Mouse (Mus musculus): ENCODE data around the gene Rgl2. TPM values are rescaled to one million over a fixed set of nuclear protein-coding genes. Genes with fewer than 3 reads are reported as not detected.
A peak's percentile ranks its signal among the peaks of the same experiment; 100 is the strongest.

Rgl2 gene
- polyA plus RNA-seq, 1 experiment from 2014 or later = 44.7 TPM

DNA sequence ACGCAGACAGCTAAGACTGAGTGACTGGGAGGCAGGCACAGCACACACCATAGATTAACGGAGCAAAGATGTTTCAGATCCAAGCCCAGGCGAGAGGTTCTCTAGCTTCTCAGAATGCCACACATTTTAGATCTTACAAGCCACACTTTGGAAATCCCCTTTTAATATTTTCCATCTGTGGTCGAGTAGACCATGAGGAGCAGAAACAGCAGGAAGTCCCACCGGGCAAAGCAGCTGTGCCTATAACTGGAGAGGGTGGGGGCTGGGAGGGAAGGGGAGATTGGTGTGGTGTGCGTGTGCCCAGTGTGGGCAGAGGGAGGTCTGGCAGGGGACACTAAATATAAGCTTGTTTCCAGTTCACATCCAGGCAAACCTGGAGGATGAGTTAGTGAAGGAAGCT lies 28.1 kb downstream of the Rgl2 start:
- H3K4me3 ChIP-seq (replicated peaks; ENCODE audit: low read length) = no peak overlapping the region
- 88% methylated on average over 6 of the region's 6 CpGs for WGBS
- no peak for ATAC-seq (ENCODE audit: insufficient read depth, low FRiP score)

DNA sequence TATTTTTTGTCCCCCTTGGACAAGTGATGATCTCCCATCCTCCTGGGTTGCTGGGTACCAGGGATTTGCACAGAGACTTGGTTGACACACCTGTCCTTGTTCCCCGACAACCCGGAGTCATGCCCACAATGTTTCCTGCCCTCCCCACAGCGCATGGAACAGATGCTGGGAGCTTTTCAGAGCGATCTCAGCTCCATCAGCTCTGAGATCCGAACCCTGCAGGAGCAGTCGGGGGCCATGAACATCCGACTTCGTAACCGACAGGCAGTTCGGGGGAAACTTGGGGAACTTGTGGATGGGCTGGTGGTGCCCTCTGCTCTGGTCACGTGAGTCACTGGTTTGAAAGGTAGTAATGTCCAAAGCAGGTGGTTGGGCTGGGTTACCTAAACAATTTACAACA lies 29.1 kb downstream of the Rgl2 start:
- Histone ChIP-seq H3K9ac (ENCODE audit: low read length) (no peak overlapping the region; the same call in 1 of the 2 replicates), H3K9me3 (replicated peaks; ENCODE audit: control insufficient read depth, low read length) (no peaks in the 10 kb centered on the region), H3K27ac (ENCODE audit: low read length) (no peak overlapping the region), H3K36me3 (ENCODE audit: control insufficient read depth, insufficient read depth, low read length) (0 out of 2 replicates have a peak, but pooled peaks cover 15% of the 10 kb centered on the region), H3K27me3 (ENCODE audit: control insufficient read depth, insufficient read depth, low read length) (no peaks in the 10 kb centered on the region), H3K4me3 (replicated peaks; ENCODE audit: low read length) (no peak overlapping the region), H3K4me1 (ENCODE audit: control insufficient read depth, insufficient read depth, low read length) (peaks cover 16% of the 10 kb centered on the region), H3K4me2 (ENCODE audit: low read depth, low read length) (no peak overlapping the region)
- WGBS = 91% methylated on average over 11 of the region's 11 CpGs
- no peak for ATAC-seq (ENCODE audit: insufficient read depth, low FRiP score)

More for the DNA sequence above, 28.1 kb downstream of the Rgl2 start:
- Histone ChIP-seq H3K9ac (ENCODE audit: low read length) (no peak overlapping the region), H3K27ac (ENCODE audit: low read length) (no peak overlapping the region), H3K36me3 (ENCODE audit: control insufficient read depth, insufficient read depth, low read length) (peaks cover 12% of the 10 kb centered on the region; the same call in 1 of the 2 replicates), H3K4me2 (ENCODE audit: low read depth, low read length) (no peak overlapping the region), H3K27me3 (ENCODE audit: control insufficient read depth, insufficient read depth, low read length) (no peaks in the 10 kb centered on the region), H3K9me3 (replicated peaks; ENCODE audit: control insufficient read depth, low read length) (no peaks in the 10 kb centered on the region), H3K4me1 (ENCODE audit: control insufficient read depth, insufficient read depth, low read length) (peaks cover 26% of the 10 kb centered on the region)

DNA sequence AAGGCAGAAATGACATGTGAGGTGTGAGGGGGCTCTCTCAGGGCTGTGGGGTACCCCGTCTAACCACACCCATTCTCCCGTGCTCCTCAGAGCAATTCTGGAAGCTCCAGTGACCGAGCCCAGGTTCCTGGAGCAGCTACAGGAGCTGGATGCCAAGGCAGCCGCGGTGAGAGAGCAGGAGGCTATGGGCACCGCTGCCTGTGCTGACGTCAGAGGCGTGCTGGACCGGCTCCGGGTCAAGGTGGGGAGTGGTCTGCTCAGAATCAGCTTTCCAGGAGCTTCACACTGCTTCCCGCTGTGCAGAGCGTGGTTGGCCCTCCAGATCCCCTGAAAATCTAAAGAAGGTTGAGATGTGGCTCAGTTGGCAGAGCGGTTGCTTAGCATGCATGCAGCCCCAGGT lies 29.8 kb downstream of the Rgl2 start:
- Histone ChIP-seq H3K4me1 (ENCODE audit: control insufficient read depth, insufficient read depth, low read length) (peaks cover 10% of the 10 kb centered on the region), H3K27ac (ENCODE audit: low read length) (no peak overlapping the region), H3K27me3 (ENCODE audit: control insufficient read depth, insufficient read depth, low read length) (no peaks in the 10 kb centered on the region), H3K36me3 (ENCODE audit: control insufficient read depth, insufficient read depth, low read length) (0 out of 2 replicates have a peak, but pooled peaks cover 15% of the 10 kb centered on the region), H3K4me2 (ENCODE audit: low read depth, low read length) (no peak overlapping the region), H3K9ac (ENCODE audit: low read length) (no peak overlapping the region), H3K4me3 (replicated peaks; ENCODE audit: low read length) (no peak overlapping the region), H3K9me3 (replicated peaks; ENCODE audit: control insufficient read depth, low read length) (no peaks in the 10 kb centered on the region)
- WGBS = 96% methylated on average over 13 of the region's 13 CpGs
- no peak for ATAC-seq (ENCODE audit: insufficient read depth, low FRiP score)

DNA sequence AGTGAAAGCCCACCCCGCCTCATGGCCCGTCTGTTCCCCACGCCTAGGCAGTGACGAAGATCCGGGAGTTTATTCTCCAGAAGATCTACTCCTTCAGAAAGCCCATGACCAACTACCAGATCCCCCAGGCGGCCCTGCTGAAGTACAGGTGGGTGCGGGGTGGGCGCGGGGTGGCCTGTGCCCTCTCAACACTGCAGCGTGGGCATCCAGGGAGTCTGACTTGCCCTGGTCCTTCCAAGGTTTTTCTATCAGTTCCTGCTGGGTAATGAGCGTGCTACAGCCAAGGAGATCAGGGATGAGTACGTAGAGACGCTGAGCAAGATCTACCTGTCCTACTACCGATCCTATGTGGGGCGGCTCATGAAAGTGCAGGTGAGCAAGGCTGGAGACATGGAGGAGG lies 30.6 kb downstream of the Rgl2 start:
- no peak overlapping the region for H3K4me2 ChIP-seq (ENCODE audit: low read depth, low read length)
- H3K27me3 ChIP-seq (ENCODE audit: control insufficient read depth, insufficient read depth, low read length) = no peaks in the 10 kb centered on the region
- H3K27ac ChIP-seq (ENCODE audit: low read length) = no peak overlapping the region
- no peak overlapping the region for H3K4me3 ChIP-seq (replicated peaks; ENCODE audit: low read length)
- H3K9ac ChIP-seq (ENCODE audit: low read length) = no peak overlapping the region
- H3K36me3 ChIP-seq (ENCODE audit: control insufficient read depth, insufficient read depth, low read length) = 0 out of 2 replicates have a peak, but pooled peaks cover 15% of the 10 kb centered on the region
- 92% methylated on average over 15 of the region's 15 CpGs for WGBS
- peaks cover 5% of the 10 kb centered on the region for H3K4me1 ChIP-seq (ENCODE audit: control insufficient read depth, insufficient read depth, low read length)
- ATAC-seq (ENCODE audit: insufficient read depth, low FRiP score) = no peak
- H3K9me3 ChIP-seq (replicated peaks; ENCODE audit: control insufficient read depth, low read length) = no peaks in the 10 kb centered on the region

DNA sequence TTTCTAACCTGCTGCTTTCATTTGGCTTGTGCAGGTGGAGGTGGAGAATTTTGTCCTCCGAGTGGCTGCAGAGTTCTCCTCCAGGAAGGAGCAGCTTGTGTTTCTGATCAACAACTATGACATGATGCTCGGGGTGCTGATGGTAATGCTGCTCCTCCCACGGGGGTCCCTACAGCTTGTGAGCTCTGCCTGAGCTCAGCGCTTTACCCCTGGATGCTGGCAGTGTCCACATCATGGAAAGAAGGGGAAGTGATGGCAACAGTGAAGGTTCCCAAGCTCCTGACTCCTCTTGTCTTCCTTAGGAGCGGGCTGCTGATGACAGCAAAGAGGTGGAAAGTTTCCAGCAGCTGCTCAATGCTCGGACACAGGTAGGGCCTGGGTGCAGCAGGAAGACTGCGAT lies 33.5 kb downstream of the Rgl2 start:
- no peaks in the 10 kb centered on the region for H3K27me3 ChIP-seq (ENCODE audit: control insufficient read depth, insufficient read depth, low read length)
- 89% methylated on average over 7 of the region's 7 CpGs for WGBS
- H3K9me3 ChIP-seq (replicated peaks; ENCODE audit: control insufficient read depth, low read length) = no peaks in the 10 kb centered on the region
- H3K36me3 ChIP-seq (ENCODE audit: control insufficient read depth, insufficient read depth, low read length) = 0 out of 2 replicates have a peak, but pooled peaks cover 15% of the 10 kb centered on the region
- H3K9ac ChIP-seq (ENCODE audit: low read length) = no peak overlapping the region
- H3K4me3 ChIP-seq (replicated peaks; ENCODE audit: low read length) = no peak overlapping the region
- H3K27ac ChIP-seq (ENCODE audit: low read length) = no peak overlapping the region
- H3K4me1 ChIP-seq (ENCODE audit: control insufficient read depth, insufficient read depth, low read length) = no peaks in the 10 kb centered on the region
- no peak overlapping the region for H3K4me2 ChIP-seq (ENCODE audit: low read depth, low read length)
- no peak for ATAC-seq (ENCODE audit: insufficient read depth, low FRiP score)

DNA sequence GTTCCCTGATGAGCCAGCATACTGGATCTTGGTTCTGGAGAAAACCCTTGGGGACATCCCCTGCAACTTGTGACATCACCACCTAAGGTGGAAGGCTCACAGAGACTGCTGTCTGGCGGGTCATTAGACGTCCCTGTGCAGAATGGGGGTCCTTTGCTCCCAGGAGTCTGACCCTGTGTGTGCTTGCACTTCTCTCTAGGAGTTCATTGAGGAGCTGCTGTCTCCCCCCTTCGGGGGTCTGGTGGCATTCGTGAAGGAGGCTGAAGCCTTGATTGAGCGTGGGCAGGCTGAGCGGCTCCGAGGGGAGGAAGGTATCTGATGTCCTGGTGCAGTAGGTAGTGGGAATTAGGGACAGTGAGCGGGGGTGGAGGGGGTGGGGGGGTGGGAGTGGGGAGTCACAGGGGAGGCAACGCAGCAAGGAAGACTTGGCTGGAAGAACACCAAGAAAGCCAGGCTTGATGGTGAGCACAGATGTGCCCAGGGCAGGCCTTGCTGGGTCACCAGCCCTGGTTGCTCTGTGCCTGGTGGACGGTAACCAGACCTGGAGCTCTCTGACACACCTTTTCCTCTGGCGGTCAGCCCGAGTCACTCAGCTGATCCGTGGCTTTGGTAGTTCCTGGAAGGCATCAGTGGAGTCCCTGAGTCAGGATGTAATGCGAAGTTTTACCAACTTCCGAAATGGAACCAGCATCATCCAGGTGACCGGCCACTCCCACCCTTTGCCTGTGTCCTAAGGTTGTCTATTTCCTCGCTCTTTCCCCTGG lies 35.9 kb downstream of the Rgl2 start:
- H3K27ac ChIP-seq (ENCODE audit: low read length) = no peak overlapping the region
- no peaks in the 10 kb centered on the region for H3K9me3 ChIP-seq (replicated peaks; ENCODE audit: control insufficient read depth, low read length)
- no peak overlapping the region for H3K9ac ChIP-seq (ENCODE audit: low read length)
- no peaks in the 10 kb centered on the region for H3K27me3 ChIP-seq (ENCODE audit: control insufficient read depth, insufficient read depth, low read length)
- 0 out of 2 replicates have a peak, but pooled peaks cover 3% of the 10 kb centered on the region for H3K36me3 ChIP-seq (ENCODE audit: control insufficient read depth, insufficient read depth, low read length)
- H3K4me2 ChIP-seq (ENCODE audit: low read depth, low read length) = no peak overlapping the region
- no peak for ATAC-seq (ENCODE audit: insufficient read depth, low FRiP score)
- WGBS = 93% methylated on average over 17 of the region's 17 CpGs
- no peaks in the 10 kb centered on the region for H3K4me1 ChIP-seq (ENCODE audit: control insufficient read depth, insufficient read depth, low read length)
- no peak overlapping the region for H3K4me3 ChIP-seq (replicated peaks; ENCODE audit: low read length)

DNA sequence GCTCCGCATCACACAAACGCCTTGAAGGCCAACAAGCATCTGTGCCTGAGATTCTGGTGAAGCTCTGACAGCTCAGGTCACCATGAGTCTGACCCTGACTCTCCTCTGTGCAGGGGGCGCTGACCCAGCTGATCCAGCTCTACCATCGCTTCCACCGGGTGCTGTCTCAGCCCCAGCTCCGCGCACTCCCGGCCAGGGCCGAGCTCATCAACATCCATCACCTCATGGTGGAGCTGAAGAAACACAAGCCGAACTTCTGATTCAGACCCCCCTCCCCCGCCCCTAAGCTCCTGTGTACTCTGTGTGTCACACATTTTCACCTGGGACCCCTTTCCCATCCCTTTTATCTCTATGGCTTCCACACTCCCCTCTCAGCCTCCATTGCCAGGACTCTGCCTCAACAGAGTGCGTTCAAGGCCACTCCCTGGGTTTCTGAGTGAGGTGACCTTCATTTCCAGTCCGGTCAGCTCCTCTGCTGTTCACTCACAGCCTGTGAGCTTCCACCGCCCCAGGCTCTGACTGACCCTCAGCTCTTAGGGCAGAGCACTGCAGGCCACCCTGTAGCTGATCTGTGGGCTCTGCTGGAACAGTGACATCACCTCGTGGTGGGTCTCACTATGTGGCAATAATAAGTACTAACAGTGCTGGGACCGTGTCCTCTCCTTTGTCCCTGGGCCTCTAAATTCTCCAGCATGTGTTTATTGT lies 36.7 kb downstream of the Rgl2 start:
- Histone ChIP-seq H3K4me3 (replicated peaks; ENCODE audit: low read length) (no peak overlapping the region), H3K27ac (ENCODE audit: low read length) (no peak overlapping the region), H3K4me1 (ENCODE audit: control insufficient read depth, insufficient read depth, low read length) (no peaks in the 10 kb centered on the region), H3K4me2 (ENCODE audit: low read depth, low read length) (no peak overlapping the region), H3K27me3 (ENCODE audit: control insufficient read depth, insufficient read depth, low read length) (no peaks in the 10 kb centered on the region), H3K9ac (ENCODE audit: low read length) (no peak overlapping the region), H3K9me3 (replicated peaks; ENCODE audit: control insufficient read depth, low read length) (no peaks in the 10 kb centered on the region), H3K36me3 (ENCODE audit: control insufficient read depth, insufficient read depth, low read length) (0 out of 2 replicates have a peak, but pooled peaks cover 3% of the 10 kb centered on the region)
- no peak for ATAC-seq (ENCODE audit: insufficient read depth, low FRiP score)
- WGBS = 80% methylated on average over 16 of the region's 16 CpGs

DNA sequence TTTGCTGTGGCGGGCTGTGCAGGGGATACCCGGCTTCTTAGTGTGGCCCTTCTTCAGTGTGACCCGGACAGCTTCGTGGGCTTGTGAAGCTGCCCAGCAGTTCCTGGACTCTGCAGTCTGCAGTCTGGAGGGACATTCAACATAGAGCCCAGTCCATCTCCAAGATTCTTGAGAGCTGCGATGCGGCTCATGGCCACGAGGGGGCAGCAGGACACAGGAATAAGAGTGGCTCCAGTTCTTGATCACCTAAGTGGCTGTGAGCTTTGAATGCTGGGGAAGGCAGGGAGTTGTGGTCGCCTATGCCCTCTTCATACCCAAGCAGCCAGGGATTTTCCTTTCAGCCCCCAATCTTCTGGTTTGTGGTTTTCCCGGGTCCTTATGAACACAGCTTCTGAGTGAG lies 39.1 kb downstream of the Rgl2 start:
- H3K36me3 ChIP-seq (ENCODE audit: control insufficient read depth, insufficient read depth, low read length) = no peaks in the 10 kb centered on the region
- H3K4me2 ChIP-seq (ENCODE audit: low read depth, low read length) = no peak overlapping the region
- 4% methylated on average over 9 of the region's 9 CpGs for WGBS
- H3K4me1 ChIP-seq (ENCODE audit: control insufficient read depth, insufficient read depth, low read length) = no peaks in the 10 kb centered on the region
- H3K9me3 ChIP-seq (replicated peaks; ENCODE audit: control insufficient read depth, low read length) = no peaks in the 10 kb centered on the region
- no peak overlapping the region for H3K27ac ChIP-seq (ENCODE audit: low read length)
- no peaks in the 10 kb centered on the region for H3K27me3 ChIP-seq (ENCODE audit: control insufficient read depth, insufficient read depth, low read length)
- peak; percentile 54; the same call in 1 of the 2 replicates for ATAC-seq (ENCODE audit: insufficient read depth, low FRiP score)
- H3K4me3 ChIP-seq (replicated peaks; ENCODE audit: low read length) = no peak overlapping the region
- no peak overlapping the region for H3K9ac ChIP-seq (ENCODE audit: low read length)

DNA sequence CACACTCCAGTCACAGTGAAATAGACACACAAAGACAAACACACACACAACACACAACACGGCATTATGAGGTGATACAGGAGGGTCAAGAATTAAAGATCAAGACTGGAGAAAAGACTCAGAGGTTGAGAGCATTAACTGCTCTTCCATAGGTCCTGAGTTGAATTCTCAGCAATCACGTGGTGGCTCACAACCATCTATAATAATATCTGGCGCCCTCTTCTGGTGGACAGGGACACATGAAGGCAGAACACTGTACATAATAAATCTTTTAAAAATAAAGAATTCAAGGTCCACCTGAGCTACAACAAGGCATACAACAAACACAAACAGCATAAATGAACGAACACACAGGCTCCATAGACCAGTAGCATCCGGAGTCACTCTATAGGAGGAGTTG lies 39.6 kb downstream of the Rgl2 start:
- H3K27ac ChIP-seq (ENCODE audit: low read length) = no peak overlapping the region
- no peaks in the 10 kb centered on the region for H3K36me3 ChIP-seq (ENCODE audit: control insufficient read depth, insufficient read depth, low read length)
- no peaks in the 10 kb centered on the region for H3K9me3 ChIP-seq (replicated peaks; ENCODE audit: control insufficient read depth, low read length)
- no peak overlapping the region for H3K4me3 ChIP-seq (replicated peaks; ENCODE audit: low read length)
- no peaks in the 10 kb centered on the region for H3K4me1 ChIP-seq (ENCODE audit: control insufficient read depth, insufficient read depth, low read length)
- no peak overlapping the region for H3K4me2 ChIP-seq (ENCODE audit: low read depth, low read length)
- H3K27me3 ChIP-seq (ENCODE audit: control insufficient read depth, insufficient read depth, low read length) = no peaks in the 10 kb centered on the region
- ATAC-seq (ENCODE audit: insufficient read depth, low FRiP score) = no peak
- H3K9ac ChIP-seq (ENCODE audit: low read length) = no peak overlapping the region
- 32% methylated on average over 5 of the region's 5 CpGs for WGBS

Data from stomach, embryonic 16.5 days (tissue).